Mouse (Mus musculus) heart, adult 2 months (tissue): ENCODE measurements at regions not wholly inside any gene's neighbourhood (a gene's known extent, or its start where the extent isn't known, plus 50 kb on each side); places are given as distances from the start of the nearest gene placed in this dataset.

Experiments
- DNase-seq, 2 experiments: peaks; one replicate each; pipeline ENCODE4 v3.0.0; 2021
- H3K27ac ChIP-seq: fragments of 200-600 bp; 2 replicates; pipeline ENCODE4 v1.8.1; 2022
- H3K27me3 ChIP-seq: fragments of 200-500 bp; 2 replicates; pipeline ENCODE4 v1.6.1; 2012; ENCODE audit warnings: mild to moderate bottlenecking, low read length, inconsistent platforms, mixed read lengths; ENCODE audit not compliant: control insufficient read depth, insufficient read depth
- H3K36me3 ChIP-seq: fragments of 200-500 bp; 2 replicates; pipeline ENCODE4 v1.6.1; 2012; ENCODE audit warnings: low read length, inconsistent platforms; ENCODE audit not compliant: control insufficient read depth, insufficient read depth
- H3K4me1 ChIP-seq: fragments of 200-500 bp; 2 replicates; pipeline ENCODE4 v1.6.1; 2011; ENCODE audit warnings: low read length; ENCODE audit not compliant: control insufficient read depth, insufficient read depth
- H3K4me3 ChIP-seq: fragments of 200-600 bp; 2 replicates; pipeline ENCODE4 v1.8.1; 2022
- H3K79me2 ChIP-seq: fragments of 200-500 bp; replicated peaks from 2 replicates; pipeline ENCODE4 v1.6.1; 2012; ENCODE audit warnings: mild to moderate bottlenecking, inconsistent platforms, low read length, moderate library complexity, mixed read lengths; ENCODE audit not compliant: control insufficient read depth, insufficient read depth
- H3K9ac ChIP-seq: fragments of 200-500 bp; 2 replicates; pipeline ENCODE4 v1.6.1; 2012; ENCODE audit warnings: low read depth, mild to moderate bottlenecking, control low read depth, inconsistent platforms, low read length, mixed read lengths
- CTCF ChIP-seq: fragments of 200-600 bp; IDR thresholded peaks from 2 replicates; pipeline ENCODE4 v1.8.1; 2022; ENCODE audit warnings: antibody characterized with exemption, mild to moderate bottlenecking, moderate library complexity
- EP300 ChIP-seq: fragments of 200-500 bp; IDR thresholded peaks from 2 replicates; pipeline ENCODE4 v1.6.1; 2011; ENCODE audit warnings: low read depth, low read length, control low read depth; ENCODE audit not compliant: insufficient read depth
- POLR2A ChIP-seq: fragments of 200-500 bp; IDR thresholded peaks from 2 replicates; pipeline ENCODE4 v1.6.1; 2011; ENCODE audit warnings: mild to moderate bottlenecking, low read depth, low read length, control low read depth; ENCODE audit not compliant: insufficient read depth
- WGBS: fragments of 180-500 bp; shearing (Covaris S2); methylation state at CpG from one replicate; pipeline ENCODE4 v1.1.7; 2018; 5-methylcytosine and 5-hydroxymethylcytosine counted together
- intact Hi-C: fragments of 180-260 bp; cut with DNase I; formaldehyde crosslinking; loops from one replicate; pipeline ENCODE4 v1.15.1; 2025

DNA sequence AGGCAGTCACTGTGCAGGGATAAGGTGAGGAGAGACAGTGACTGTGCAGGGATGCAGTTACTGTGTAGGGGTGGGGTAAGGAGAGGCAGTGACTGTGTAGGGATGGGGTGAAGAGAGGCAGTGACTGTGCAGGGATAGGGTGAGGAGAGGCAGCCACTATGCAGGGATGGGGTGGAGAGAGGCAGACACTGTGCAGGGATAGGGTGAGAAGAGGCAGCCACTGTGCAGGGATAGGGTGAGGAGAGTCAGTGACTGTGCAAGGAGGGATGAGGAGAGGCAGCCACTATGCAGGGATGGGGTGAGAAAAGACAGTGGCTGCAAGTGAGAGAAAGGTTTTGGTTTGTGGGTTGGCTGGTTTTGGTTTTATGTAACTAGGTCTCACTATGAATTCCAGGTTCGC, 221.8 kb upstream of the Kdm8 start:
- no peaks in the 10 kb centered on the region for H3K27me3 ChIP-seq
- WGBS, result 74% methylated on average over 1 of the region's 1 CpGs
- no peak overlapping the region for H3K27ac ChIP-seq
- no peak overlapping the region for H3K4me3 ChIP-seq
- H3K36me3 ChIP-seq, result no peaks in the 10 kb centered on the region
- no peaks in the 10 kb centered on the region for H3K4me1 ChIP-seq
- intact Hi-C loops, result no loop called here
- H3K79me2 ChIP-seq, result no peaks in the 10 kb centered on the region
- no peak for TF ChIP-seq POLR2A
- no peak for TF ChIP-seq EP300
- no peak for TF ChIP-seq CTCF
- H3K9ac ChIP-seq, result no peak overlapping the region
- no peak for DNase-seq

DNA sequence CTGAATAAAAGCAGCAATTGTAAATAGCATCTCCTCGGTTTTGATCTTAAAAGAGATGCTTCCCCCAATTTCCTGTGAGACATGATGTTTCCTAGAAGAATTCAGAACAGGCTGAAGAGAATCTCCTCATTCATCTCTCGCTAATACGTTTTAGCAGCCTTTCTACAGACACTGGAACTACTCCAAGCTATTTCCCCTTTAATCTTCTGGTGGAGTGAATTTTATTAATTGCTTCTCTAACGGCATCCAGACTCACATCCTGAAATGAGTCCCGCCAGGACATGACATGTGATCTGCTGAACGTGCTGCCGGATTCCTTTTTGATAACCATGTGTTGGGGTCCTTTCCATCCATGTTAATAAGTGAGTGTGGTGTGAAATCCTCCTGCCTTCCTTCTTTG, 209.6 kb upstream of the Kdm8 start:
- TF ChIP-seq EP300, result no peak
- TF ChIP-seq CTCF, result no peak
- no peak for TF ChIP-seq POLR2A
- no peaks in the 10 kb centered on the region for H3K4me1 ChIP-seq
- WGBS, result 44% methylated on average over 7 of the region's 7 CpGs

DNA sequence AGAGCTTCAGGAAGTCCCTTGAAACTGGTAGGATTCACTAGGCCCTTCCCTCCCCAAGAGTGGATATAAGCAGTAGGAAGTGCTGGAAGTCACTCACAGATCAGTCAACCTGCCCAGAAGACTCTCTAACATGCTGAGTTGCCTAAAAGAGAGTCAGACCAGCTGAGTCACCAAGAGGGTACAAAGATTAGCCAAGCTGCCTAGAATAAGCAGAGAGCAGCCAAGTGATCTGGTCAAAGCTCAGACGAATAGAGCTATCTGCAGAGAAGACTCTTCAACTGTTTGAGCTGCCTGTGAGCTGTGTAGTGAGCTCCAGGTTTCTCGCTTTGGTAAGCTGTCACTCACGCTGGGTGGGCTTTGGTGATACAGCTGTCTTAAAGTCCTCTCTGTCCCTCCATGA, 207.4 kb upstream of the Kdm8 start:
- intact Hi-C loops, result no loop called here
- H3K4me3 ChIP-seq, result no peak overlapping the region
- no peaks in the 10 kb centered on the region for H3K36me3 ChIP-seq
- H3K27me3 ChIP-seq, result no peaks in the 10 kb centered on the region
- no peak for DNase-seq
- TF ChIP-seq POLR2A, result no peak
- no peak for TF ChIP-seq EP300
- TF ChIP-seq CTCF, result no peak
- no peaks in the 10 kb centered on the region for H3K79me2 ChIP-seq
- 61% methylated on average over 3 of the region's 3 CpGs for WGBS
- H3K9ac ChIP-seq, result no peak overlapping the region
- no peaks in the 10 kb centered on the region for H3K4me1 ChIP-seq
- H3K27ac ChIP-seq, result no peak overlapping the region

More for the DNA sequence above, 209.6 kb upstream of the Kdm8 start:
- H3K9ac ChIP-seq, result no peak overlapping the region
- H3K27me3 ChIP-seq, result no peaks in the 10 kb centered on the region
- no peak overlapping the region for H3K4me3 ChIP-seq
- no peaks in the 10 kb centered on the region for H3K79me2 ChIP-seq
- DNase-seq, result no peak
- no peak overlapping the region for H3K27ac ChIP-seq
- no peaks in the 10 kb centered on the region for H3K36me3 ChIP-seq
- intact Hi-C loops, result no loop called here

DNA sequence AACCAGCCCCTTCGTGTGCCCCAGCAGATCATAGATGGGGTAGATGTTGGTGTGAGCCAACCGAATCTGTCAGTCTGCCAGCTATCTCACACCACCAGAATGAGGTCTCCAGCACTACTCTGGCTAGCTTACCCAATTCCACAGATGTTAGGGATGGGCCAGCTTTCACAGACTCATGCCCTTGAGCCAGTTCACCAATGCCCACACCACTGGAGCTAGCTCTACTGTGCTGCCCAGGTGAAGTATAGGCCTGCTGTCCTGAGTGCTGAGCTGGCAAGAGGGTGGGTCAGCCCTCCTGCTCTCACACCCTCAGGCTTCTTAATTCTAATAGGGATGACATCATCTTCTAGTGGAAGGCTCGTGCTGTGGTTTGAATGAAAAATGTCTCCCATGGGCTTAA, 201.5 kb upstream of the Kdm8 start:
- Histone ChIP-seq H3K36me3 (no peaks in the 10 kb centered on the region), H3K27me3 (no peaks in the 10 kb centered on the region), H3K9ac (no peak overlapping the region), H3K27ac (no peak overlapping the region), H3K4me1 (no peaks in the 10 kb centered on the region), H3K79me2 (no peaks in the 10 kb centered on the region), H3K4me3 (no peak overlapping the region)
- WGBS, result 70% methylated on average over 3 of the region's 3 CpGs
- no peak for TF ChIP-seq CTCF
- no peak for TF ChIP-seq POLR2A
- TF ChIP-seq EP300, result no peak
- intact Hi-C loops, result no loop called here
- DNase-seq, result no peak

DNA sequence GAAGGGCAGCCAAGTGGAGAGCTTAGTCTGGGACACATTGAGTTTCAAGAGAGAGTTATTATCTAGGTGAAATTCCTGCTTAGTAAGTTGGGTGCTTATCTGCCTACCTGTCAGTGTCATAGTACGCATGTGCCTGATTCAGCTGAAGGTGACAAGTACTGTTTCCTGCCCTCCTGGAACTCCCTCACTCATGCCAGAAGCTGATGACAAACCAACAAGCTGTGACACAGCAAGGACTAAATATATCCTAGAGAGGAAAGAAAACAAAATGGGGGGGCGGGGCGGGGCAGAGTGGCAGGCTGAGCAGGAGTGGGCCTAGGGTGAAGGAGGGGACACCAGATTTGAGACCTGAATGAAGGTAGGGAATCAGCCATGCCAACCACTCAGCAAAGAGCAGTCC, 196.1 kb upstream of the Kdm8 start:
- no peak overlapping the region for H3K4me3 ChIP-seq
- peak in 1 of 2 experiments; percentile 21 for DNase-seq
- intact Hi-C loops, result no loop called here

DNA sequence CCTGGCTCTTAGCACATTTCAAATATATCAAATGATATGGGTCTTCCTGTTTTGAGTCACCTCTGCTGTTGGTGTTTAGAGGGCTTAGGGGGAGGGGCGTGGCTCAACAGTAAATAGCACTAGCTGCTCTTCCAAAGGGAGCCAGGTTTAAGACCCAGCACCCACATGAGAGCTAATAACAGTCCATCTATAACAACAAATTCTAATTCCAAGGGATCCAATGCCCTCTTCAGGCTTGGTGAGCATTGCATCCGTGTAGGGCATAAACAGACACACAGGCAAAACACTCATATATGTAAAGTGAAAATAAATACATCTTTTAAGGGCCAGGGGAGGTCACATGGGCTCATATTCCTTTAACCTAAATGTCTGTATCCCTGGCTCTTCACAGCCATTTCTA, 194.1 kb upstream of the Kdm8 start:
- no peak for DNase-seq
- H3K27me3 ChIP-seq, result no peaks in the 10 kb centered on the region
- WGBS, result 73% methylated on average over 2 of the region's 2 CpGs
- no peak overlapping the region for H3K9ac ChIP-seq
- H3K79me2 ChIP-seq, result no peaks in the 10 kb centered on the region
- H3K4me1 ChIP-seq, result no peaks in the 10 kb centered on the region
- H3K36me3 ChIP-seq, result no peaks in the 10 kb centered on the region
- no peak overlapping the region for H3K4me3 ChIP-seq
- no peak overlapping the region for H3K27ac ChIP-seq
- intact Hi-C loops, result no loop called here
- TF ChIP-seq CTCF (peak; percentile 13; the same call in 1 of the 2 replicates), EP300 (no peak), POLR2A (no peak)

More for the DNA sequence above, 196.1 kb upstream of the Kdm8 start:
- no peak for TF ChIP-seq POLR2A
- no peak for TF ChIP-seq CTCF
- TF ChIP-seq EP300, result no peak
- Histone ChIP-seq H3K4me1 (no peaks in the 10 kb centered on the region), H3K27ac (no peak overlapping the region; the same call in 1 of the 2 replicates), H3K79me2 (no peaks in the 10 kb centered on the region), H3K36me3 (no peaks in the 10 kb centered on the region), H3K27me3 (no peaks in the 10 kb centered on the region), H3K9ac (no peak overlapping the region)
- 62% methylated on average over 3 of the region's 3 CpGs for WGBS
